Mouse (Mus musculus) adrenal gland (tissue): ENCODE measurements around the gene Plb1.

Experiments
- intact Hi-C: fragments of 180-260 bp; cut with DNase I; formaldehyde crosslinking; loops from one replicate; pipeline ENCODE4 v1.15.1; 2025

Gene Plb1

DNA sequence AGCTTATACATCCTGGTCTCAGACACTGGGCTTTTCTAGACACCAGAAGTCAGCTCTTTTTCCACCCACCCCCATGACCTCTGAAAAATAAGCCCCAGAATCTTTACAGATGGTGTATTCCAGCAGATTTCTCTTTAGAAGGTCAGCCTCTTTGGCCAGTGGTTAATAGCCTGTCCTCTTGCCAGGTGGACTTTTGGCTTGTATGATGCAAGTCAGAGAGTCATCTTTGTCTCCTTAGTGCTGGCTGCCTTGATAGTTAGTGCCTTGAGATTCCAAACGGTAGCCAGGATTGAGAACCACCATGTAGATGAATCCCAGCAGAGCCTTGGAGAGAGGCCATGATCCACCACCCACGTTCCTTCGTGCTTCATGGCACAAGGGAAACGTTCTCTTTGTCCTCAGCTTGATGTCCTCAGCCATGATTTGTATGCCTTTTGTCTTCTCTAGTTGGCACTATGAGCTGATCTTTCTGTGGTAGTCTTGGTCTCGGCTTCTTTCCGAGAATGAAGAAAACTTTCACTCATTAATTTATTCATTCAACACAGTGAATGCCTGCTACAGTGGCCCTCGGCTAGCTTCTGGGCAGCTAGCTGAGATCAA is 10.9 kb downstream of the Plb1 start:
- intact Hi-C loops = no loop called here

DNA sequence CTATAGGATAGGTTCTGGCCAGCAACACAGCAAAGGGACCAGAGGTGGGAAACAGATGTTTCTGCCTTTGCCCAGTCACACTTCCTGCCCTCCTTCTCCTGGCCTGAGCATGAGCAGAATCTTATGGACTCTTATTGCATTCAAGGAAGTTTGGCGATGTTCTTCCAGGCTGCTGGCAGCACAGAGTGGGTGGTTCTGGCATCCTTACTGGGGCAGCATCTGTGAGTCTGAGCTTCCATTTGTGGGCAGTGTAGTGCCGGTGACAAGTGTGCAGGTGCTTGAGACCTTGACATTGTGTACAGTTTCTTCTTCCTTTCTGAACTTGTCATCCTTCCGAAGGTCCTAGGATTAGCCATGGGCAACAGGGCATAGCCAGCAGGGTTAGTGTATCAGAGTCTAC is 12.9 kb downstream of the Plb1 start:
- intact Hi-C loops = no loop called here

DNA sequence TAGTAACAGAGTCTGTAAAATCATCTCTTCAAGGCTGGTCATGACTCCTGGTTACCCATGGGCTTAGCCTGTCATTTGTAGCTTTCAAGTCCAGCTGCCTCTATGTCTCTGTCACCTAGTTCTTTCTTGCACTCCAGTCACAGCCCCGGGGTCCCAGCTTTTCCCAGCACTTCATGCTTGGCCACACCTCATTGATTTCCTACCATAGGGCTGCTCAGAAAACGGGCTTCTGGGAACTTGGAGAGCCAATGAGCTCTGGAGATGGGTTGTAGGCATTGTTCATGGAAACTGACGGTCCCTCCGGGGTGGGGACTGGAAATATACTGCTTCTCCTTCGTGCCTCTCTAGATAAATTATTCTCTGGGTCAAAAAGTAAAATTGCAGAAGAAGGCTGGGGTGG is 28.2 kb downstream of the Plb1 start:
- intact Hi-C loops = no loop called here

DNA sequence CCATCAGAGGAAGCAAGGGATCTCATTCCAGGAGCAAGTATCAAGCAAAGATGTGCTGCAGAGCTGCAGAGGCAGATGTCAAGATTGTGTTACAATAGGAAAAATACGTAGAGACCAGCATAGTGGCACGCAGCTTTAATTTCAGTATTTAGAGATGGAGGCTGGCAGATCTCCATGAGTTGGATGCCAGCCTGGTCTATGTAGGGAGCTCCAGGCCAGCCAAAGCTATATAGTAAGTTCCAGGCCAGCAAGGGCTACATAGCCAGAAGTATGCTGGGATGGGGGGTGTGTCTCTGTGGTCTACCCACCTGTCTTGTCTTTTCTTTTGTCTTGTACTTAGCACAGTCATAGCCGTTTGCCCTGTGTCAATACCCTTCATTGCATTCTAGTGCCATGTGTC is 28.7 kb downstream of the Plb1 start:
- intact Hi-C loops = no loop called here

DNA sequence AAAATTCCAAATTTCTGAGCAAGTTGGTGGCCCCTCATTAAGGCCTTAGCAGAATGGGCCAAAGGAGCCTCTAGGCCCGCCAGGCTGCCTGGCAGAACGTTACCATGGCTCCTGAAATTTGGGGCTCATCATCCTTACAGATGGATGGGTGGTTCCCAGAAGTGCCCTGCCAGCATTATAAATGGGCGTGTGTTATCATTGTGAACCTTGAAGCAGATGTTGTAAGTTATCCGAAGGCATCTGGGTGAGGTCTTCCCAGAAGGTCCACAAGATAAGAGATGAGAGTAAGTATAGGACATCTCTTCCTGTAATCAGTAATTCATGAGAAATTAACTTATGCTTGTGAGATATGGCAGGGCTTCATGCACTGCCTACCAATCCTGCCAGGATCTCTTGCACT is 30.0 kb downstream of the Plb1 start:
- intact Hi-C loops = no loop called here

DNA sequence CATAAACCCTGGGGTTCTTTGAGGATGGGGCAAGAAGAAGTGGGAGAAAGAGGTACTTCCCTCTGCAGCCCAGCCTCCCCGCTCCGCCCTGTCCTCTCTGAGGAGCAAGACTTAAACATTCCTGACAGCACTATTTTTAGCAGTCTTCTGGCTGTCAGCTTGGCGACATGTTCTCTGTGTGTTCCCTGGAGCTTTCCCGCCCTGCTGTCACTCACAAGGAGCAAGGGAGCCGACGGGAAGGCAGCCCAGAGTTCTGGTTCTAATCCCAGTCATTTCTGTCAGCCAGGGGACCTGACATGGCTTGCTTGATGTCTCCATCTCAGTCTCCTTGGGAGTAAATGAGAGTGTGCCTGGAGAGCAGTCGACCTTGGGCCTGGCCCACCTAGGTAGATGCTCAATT is 40.0 kb downstream of the Plb1 start:
- intact Hi-C loops = no loop called here

DNA sequence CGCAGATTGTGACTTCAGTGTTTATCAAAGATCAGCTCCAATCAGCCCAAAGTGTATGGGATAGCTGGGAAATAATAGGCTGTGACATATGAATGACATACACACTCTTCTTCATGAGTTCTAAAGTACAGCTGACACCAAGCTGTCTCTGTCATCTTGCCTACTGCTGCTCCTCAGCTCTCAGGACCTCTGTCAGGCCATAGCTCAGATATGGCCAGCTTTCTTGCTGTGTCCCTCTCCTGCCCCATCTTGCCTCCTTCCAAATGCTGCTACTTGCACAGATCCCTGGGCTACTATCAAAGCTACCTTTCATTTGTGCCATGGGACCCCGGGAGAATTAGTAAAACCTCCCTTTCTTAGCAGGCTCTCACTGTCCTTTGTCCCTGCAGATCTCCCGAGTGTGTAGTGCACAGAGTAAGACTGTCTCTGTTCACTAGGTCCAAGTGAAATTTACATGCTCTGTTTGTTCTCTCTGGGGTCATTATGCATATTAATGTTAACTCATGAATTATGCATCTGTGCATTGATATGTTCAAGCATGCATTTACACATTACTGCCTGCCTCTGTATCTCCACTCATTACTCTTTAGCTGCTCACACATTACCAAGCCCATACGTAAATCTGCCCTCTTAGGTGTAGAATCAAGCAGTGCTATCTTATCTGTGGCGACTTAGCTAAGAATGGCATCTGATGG is 45.6 kb downstream of the Plb1 start:
- intact Hi-C loops = no loop called here

DNA sequence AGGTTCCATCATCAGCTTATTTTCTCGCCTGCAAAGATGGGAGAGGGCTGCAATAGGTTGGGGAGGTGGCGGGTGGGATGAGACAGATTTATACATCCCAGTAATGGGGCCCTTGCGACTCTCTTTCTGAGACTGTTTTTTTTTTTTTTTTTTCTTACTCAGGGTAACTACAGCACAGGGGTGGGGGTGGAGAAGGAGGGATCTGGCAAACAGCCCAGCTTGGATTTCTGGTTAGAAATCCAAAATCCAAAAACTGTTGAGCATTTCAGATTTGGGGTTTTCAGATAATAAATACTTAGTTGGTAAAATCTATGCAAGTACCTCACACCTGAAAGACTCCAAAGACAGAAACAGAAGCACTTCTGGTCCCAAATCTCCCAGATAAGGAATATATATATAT is 47.6 kb downstream of the Plb1 start:
- intact Hi-C loops = no loop called here

DNA sequence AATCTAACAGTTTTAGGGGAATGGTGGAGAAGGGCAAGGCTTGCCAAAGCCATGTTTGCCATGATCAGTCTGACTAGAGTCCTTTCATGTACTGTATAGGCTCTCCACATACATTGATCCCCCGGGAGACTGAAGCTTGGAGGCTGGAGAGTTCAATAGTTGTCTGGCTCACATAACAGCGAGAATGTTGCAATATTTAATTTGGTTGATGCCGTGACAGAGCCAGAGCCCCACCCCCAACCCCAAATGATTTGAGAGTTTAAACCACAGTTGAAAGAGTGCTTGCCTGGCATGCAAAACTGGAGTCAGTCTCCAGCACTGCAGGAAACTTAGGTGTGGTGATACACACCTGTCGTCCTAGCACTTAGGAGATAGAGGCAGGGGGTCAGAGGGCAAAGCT is 49.8 kb downstream of the Plb1 start:
- intact Hi-C loops = no loop called here

DNA sequence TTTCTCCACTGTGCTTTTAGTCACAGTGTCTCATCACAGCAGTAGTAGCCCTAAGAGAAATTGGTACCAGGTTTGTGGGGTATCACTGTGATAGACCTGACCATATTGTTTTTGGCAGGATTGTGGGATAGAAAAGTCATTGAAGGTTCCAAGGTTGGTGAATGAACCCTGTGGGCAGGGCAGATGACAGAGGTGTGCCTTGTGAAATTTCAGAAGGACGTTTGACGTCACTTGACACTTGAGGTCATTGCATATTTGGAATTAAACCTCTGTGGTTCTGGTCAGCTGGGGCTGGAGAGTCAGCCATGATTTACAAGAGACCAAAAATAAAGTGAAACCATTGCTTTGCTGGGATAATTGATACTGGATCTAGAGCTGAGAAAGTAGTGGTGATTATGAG is 50.9 kb downstream of the Plb1 start:
- intact Hi-C loops = no loop called here

DNA sequence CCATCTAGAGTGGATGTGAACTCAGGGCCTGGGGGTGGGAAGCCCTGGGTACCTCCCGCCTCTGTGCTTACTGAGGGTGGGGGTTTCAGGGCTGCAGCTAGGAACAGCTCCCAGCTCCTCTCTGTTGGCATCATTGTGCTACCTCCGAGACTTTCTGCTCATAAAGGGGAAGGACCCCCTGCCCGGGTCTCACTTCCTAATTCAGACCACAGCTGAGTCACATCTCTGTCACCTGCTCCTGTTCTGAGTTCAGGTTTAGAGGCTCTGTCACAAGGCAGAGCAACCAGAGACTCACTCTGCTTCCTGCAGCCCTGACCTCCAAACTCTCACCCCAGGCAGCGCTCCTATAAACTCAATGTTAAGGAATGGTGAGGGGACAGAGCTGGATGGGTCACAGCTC is 53.8 kb downstream of the Plb1 start:
- intact Hi-C loops = no loop called here

DNA sequence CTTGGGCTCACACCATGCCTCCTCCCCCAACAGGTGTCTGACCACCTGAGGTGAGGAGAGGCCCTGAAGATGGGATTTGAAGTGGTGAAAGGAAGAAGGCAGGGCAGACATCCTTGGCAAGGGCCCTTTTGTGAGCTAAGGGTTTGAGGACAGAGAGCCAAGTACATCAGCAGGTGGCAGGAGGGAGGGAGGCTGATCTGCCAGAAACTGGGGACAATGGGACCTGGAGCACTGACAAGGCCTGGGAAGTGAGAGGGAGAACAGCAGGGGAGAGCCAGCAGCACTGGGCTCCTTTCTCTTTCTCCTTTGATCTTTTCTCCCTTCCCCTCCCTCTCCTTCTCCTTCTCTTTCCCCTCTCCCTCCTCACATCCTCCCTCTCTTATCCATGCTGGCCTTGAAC is 55.5 kb downstream of the Plb1 start:
- intact Hi-C loops = no loop called here

DNA sequence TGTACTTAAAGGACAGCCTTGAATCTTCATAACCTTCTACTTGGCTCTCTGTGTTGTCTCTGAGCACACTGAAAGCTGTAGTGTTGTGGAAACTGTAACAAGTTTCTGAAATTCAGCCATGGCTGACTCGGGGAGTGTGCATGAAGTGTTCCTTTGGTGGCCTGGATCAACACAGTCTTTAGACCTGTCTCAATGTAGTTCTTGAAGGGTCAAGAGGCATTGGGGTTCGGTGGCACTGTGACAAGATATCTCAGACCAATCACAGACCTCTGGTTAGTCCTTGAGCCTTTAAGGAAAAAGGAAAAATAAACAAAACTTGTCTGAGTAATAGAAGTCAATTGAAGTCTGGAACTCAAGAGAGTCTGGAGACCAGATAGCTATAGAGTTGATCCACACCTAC is 58.8 kb downstream of the Plb1 start:
- intact Hi-C loops = no loop called here

DNA sequence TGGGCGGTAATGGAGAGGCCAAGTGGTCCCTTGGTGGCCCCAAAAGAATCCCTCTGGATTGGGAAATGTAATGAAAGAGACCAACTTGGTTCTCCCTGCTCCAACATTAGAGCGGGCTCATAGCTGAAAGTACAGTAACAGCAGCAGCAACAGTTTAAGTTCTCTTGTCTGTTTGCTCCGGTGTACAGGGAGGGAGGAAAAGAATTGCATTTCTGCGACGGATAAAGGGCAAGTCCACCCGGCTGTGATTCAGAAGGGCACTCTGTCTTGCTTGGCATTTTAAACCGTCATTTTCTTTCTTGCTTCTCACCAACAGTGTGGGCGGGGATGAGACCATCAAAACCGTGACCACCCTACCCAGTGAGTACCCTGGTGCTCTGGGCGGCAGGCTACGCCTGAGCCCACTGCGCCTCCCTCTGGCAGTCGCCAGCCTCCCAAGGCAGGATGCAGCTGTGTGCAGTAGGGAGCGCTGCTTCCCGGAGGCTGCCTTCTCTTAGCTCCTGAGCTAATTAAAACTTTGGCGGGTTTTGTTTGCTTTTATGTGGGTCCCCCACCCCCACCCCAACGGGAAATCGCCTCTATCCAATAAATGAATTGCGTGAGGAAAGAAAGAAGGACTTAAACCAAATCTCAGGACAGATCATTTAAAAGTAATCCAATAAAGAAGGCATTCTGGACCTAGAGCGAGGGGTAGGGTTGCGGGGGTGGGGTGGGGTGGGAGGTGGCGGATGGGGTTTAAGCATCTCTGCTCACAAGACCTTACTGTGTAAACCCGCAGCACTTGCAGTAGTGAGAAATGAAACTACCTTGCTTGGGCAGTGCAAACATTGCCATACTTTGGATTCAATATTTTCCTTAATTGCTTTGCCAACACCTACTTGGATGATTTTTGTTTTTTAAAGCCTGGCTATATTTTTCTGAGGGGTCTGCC is 70.7 kb downstream of the Plb1 start:
- intact Hi-C loops = loop anchor here (5.0 kb wide), 1 partner anchor 86 kb away; no protein-coding TSS in a partner anchor

DNA sequence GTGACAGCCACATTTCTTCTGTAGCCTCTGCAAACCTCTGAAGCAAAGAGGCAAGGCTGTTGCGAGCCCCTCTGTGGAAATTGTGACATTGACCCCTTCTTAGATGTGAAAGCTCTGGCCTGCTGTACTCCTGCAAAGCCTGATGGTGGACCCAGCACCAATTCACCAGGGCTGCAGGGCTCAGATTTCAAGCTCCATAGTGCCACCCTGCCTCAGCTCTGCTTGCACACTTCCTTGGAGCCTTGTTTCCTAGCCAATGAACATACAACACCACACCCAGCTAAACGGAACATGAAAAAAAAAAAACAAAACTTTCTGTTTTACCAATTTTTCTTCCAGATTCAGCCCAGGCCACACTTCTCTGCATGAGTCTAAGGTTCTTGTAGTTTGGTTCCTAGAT is 74.6 kb downstream of the Plb1 start:
- intact Hi-C loops = no loop called here

DNA sequence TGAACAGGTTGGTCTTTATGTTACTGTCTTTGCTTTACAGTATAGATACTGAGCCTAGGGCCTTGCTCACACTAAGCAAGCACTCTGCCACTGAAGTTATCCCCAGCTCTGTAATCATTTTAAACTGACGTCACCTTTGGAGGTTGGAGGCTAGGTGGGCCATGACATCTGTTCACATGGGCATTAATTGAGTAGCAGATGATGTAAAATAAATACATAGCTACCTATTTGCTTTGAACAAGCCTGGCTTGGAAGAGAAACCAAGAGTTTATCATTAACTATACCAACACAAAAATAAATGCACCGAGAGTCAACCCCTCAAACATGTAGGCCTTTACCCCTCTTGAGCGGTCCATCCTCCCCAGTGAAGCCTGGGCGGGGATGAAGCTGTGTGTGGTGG is 76.1 kb downstream of the Plb1 start:
- intact Hi-C loops = no loop called here

DNA sequence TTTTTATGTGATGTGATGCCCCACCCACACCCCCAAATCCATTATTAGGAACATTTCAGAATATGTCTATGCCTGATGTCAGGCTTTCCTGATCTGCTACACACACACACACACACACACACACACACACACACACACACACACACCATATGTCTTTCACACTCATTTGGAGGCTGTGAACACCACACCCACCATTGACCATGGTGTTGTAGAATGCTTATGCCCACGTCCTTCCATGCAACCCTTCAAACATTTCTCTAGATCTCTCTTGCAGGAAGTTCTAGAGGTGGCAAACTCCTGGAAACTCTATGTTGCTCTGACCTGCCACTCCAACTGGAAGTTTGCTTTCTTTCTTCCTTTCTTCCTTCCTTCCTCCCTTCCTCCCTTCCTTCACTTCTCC is 77.2 kb downstream of the Plb1 start:
- intact Hi-C loops = no loop called here

DNA sequence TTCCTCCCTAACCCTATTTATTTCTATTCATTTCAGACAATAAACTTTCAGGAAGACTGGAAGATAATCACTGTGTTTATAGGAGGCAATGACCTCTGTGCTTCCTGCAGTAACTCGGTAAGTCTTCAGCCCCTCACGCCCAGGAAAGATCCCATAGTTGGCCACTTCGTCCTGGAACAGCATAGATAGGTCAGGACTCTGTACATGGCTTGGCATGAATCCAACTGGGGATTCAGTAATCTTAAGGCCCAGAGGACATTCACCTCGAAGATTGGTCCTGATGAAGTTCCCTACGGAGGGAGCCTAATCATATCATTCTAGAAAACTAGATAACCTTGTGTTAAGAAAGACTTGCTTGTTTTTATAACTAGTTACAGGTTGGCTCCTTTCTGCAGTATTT is 78.3 kb downstream of the Plb1 start:
- intact Hi-C loops = no loop called here

DNA sequence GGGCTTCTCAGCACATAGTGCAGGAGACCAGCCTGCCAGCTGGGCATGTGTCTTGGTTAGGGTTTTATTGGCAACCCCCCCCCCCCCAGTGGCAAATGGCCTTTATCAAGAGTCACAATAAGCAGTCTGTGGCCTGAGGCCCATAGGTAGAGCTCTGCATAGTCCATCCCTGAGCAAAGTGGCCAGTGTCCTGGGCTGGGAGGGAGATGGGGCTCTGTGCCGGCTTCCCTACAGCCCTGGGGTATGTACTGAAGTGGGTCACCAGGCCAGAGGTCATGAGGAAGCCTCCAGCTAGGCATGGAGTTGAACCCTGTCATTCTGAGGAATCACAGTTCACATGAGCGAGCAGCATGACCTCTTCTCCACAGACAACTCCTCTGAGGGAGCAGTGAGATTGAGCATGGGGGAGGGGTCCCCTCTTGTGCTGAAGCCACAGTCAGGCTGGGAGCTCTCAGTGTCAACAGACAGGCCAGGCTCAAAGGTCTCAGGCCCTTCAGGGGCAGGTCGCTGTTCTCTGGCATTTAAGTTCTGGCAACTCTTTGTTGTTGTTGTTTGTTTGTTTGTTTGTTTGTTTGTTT is 79.2 kb downstream of the Plb1 start:
- intact Hi-C loops = no loop called here

DNA sequence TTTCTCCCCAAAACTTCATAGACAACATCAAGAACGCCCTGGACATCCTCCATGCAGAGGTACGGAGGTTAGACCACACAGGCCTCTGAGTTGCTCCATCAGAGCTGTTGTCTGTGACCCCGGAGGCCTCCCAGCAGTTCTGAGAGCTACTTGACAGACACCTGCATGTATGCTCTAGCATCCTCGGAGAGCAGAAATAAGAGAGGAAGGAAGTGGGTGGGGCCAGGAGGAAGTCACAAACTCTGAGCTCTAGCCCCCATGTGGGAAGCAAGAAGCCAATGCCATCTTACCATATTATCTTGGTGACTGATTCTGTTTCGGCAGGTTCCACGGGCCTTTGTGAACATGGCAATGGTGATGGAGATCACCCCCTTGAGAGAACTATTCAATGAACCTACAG is 81.2 kb downstream of the Plb1 start:
- intact Hi-C loops = no loop called here

DNA sequence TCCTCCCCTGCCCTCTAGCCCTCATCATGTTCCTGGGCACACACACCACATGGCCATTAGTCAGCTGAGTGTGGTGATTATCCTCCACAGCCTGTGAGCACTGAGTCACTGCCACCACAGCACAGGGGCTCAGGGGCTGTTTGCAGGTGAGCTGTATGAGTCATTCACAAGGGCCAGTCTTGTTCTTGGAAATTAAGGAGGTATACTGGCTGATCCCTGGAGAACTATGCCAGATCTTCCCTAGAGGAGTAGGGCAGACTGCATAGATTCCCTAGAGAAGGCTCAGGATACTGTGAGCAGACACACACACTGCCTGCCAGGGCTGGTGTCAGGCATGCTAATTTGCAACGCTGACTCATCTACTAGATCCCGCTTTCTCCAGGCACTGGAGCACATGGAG is 82.2 kb downstream of the Plb1 start:
- intact Hi-C loops = no loop called here
